Mouse (Mus musculus): ENCODE results near the gene Setd1a.
"Not testable (repeated sequence)": the region's sequence is repeated elsewhere in the genome, so short reads cannot be mapped to it uniquely, and the experiment has no call there.

Gene Setd1a

GRCm38 (mm10) chr7:127766851-127767609 lies 9.4 kb upstream of the Setd1a start:
- no peak for DNase-seq (ENCODE audit: low spot score in 2 of 2)

- no peak for DNase-seq (ENCODE audit: low spot score in 2 of 2)
Measured at GRCm38 (mm10) chr7:127767671-127768345, 8.7 kb upstream of the Setd1a start.

- DNase-seq (ENCODE audit: low spot score in 2 of 2): no peak
Measured at GRCm38 (mm10) chr7:127768346-127768996, 8.0 kb upstream of the Setd1a start.

GRCm38 (mm10) chr7:127768997-127769593 lies 7.4 kb upstream of the Setd1a start:
- DNase-seq (ENCODE audit: low spot score in 2 of 2): peak; percentile 96 to 98

- DNase-seq (ENCODE audit: low spot score in 2 of 2): peak; percentile 84 to 88
Measured at GRCm38 (mm10) chr7:127769651-127770038, 6.8 kb upstream of the Setd1a start, which contains the start of gene Orai3. TSS of gene Orai3 (plus strand) at chr7:127769815.

GRCm38 (mm10) chr7:127770039-127770905 lies 6.2 kb upstream of the Setd1a start:
- DNase-seq (ENCODE audit: low spot score in 2 of 2): no peak

- peak; percentile 47 to 74 for DNase-seq (ENCODE audit: low spot score in 2 of 2)
Measured at GRCm38 (mm10) chr7:127771262-127771661, 5.2 kb upstream of the Setd1a start.

- DNase-seq (ENCODE audit: low spot score in 2 of 2): no peak
Measured at GRCm38 (mm10) chr7:127772080-127772479, 4.4 kb upstream of the Setd1a start.

- no peak for DNase-seq (ENCODE audit: low spot score in 2 of 2)
Measured at GRCm38 (mm10) chr7:127772557-127772956, 3.9 kb upstream of the Setd1a start.

GRCm38 (mm10) chr7:127773664-127774384 lies 2.6 kb upstream of the Setd1a start:
- peak; percentile 51 to 65 for DNase-seq (ENCODE audit: low spot score in 2 of 2)

GRCm38 (mm10) chr7:127775837-127776236 lies 633 bp upstream of the Setd1a start:
- not testable (repeated sequence) for DNase-seq (ENCODE audit: low spot score in 2 of 2)

GRCm38 (mm10) chr7:127776878-127777473 lies 506 bp downstream of the Setd1a start:
- DNase-seq (ENCODE audit: low spot score in 2 of 2): peak; percentile 95 to 97

GRCm38 (mm10) chr7:127777474-127778266 lies 1.2 kb downstream of the Setd1a start:
- no peak for DNase-seq (ENCODE audit: low spot score in 2 of 2)

- DNase-seq (ENCODE audit: low spot score in 2 of 2): no peak
Measured at GRCm38 (mm10) chr7:127778350-127778749, 1.9 kb downstream of the Setd1a start.

GRCm38 (mm10) chr7:127785308-127785707 lies 8.8 kb downstream of the Setd1a start, which contains the start of gene Gm49388:
TSS of gene Gm49388 (plus strand) at chr7:127785608.
- DNase-seq (ENCODE audit: low spot score in 2 of 2): no peak

- DNase-seq (ENCODE audit: low spot score in 2 of 2): no peak
Measured at GRCm38 (mm10) chr7:127797076-127797845, 20.8 kb downstream of the Setd1a start.

GRCm38 (mm10) chr7:127798591-127798990 lies 22.1 kb downstream of the Setd1a start:
- DNase-seq (ENCODE audit: low spot score in 2 of 2): no peak

GRCm38 (mm10) chr7:127799211-127799610 lies 22.7 kb downstream of the Setd1a start:
- DNase-seq (ENCODE audit: low spot score in 2 of 2): no peak
